Mouse (Mus musculus) urinary bladder, postnatal 10 days (tissue): ENCODE data around the gene Ykt6.
"Not testable (repeated sequence)": the region's sequence is repeated elsewhere in the genome, so short reads cannot be mapped to it uniquely, and the experiment has no call there.

ENCODE experiments used
- DNase-seq: peaks from one replicate; pipeline ENCODE4 v3.0.0; 2022; ENCODE audit warnings: low spot score

The Ykt6 gene

GRCm38 (mm10) chr11:5990910-5991309, 35.4 kb downstream of the Ykt6 start:
- DNase-seq = no peak

- no peak for DNase-seq
Observed at GRCm38 (mm10) chr11:5994212-5994611, 38.7 kb downstream of the Ykt6 start.

GRCm38 (mm10) chr11:5994880-5995279, 39.4 kb downstream of the Ykt6 start:
- no peak for DNase-seq

GRCm38 (mm10) chr11:5995989-5996388, 40.5 kb downstream of the Ykt6 start:
- DNase-seq = peak; percentile 51

- no peak for DNase-seq
Observed at GRCm38 (mm10) chr11:5998472-5998871, 43.0 kb downstream of the Ykt6 start.

GRCm38 (mm10) chr11:5999832-6000771, 44.6 kb downstream of the Ykt6 start:
- no peak for DNase-seq

- no peak for DNase-seq
Observed at GRCm38 (mm10) chr11:6000961-6001682, 45.6 kb downstream of the Ykt6 start.

GRCm38 (mm10) chr11:6001981-6002649, 46.6 kb downstream of the Ykt6 start:
- DNase-seq = no peak

- no peak for DNase-seq
Observed at GRCm38 (mm10) chr11:6003046-6003639, 47.6 kb downstream of the Ykt6 start.

GRCm38 (mm10) chr11:6005374-6006043, 50.0 kb downstream of the Ykt6 start:
- DNase-seq = not testable (repeated sequence)

GRCm38 (mm10) chr11:6006351-6007009, 51.0 kb downstream of the Ykt6 start:
- not testable (repeated sequence) for DNase-seq

- DNase-seq = not testable (repeated sequence)
Observed at GRCm38 (mm10) chr11:6007010-6007778, 51.7 kb downstream of the Ykt6 start.

- not testable (repeated sequence) for DNase-seq
Observed at GRCm38 (mm10) chr11:6007779-6008128, 52.3 kb downstream of the Ykt6 start.

GRCm38 (mm10) chr11:6010751-6011482, 55.4 kb downstream of the Ykt6 start:
- DNase-seq = not testable (repeated sequence)

GRCm38 (mm10) chr11:6011879-6012278, 56.4 kb downstream of the Ykt6 start:
- no peak for DNase-seq

- no peak for DNase-seq
Observed at GRCm38 (mm10) chr11:6013359-6013758, 57.9 kb downstream of the Ykt6 start.

GRCm38 (mm10) chr11:6015011-6015431, 59.5 kb downstream of the Ykt6 start:
- DNase-seq = no peak

- DNase-seq = no peak
Observed at GRCm38 (mm10) chr11:6016368-6016767, 60.9 kb downstream of the Ykt6 start.

GRCm38 (mm10) chr11:6016797-6017395, 61.4 kb downstream of the Ykt6 start:
- DNase-seq = no peak
